Mouse (Mus musculus): ENCODE measurements around the gene Ankrd23.

Ankrd23 gene

GRCm38 (mm10) chr1:36522210-36522609 is 14.5 kb downstream of the Ankrd23 start:
- CTCF ChIA-PET = no interaction called here

- CTCF ChIA-PET = interaction anchor here (0.7 kb wide), 1 partner anchor 13 kb away, joined by 4 read pairs; no protein-coding TSS in a partner anchor
These were observed 17.1 kb downstream of the Ankrd23 start for GRCm38 (mm10) chr1:36519626-36520025.

GRCm38 (mm10) chr1:36518259-36518658 is 18.4 kb downstream of the Ankrd23 start:
- CTCF ChIA-PET = interaction anchor here (0.6 kb wide), 1 partner anchor 19 kb away, joined by 14 read pairs; the partner anchor contains the start of gene Ankrd23

- CTCF ChIA-PET = no interaction called here
These were observed 23.0 kb downstream of the Ankrd23 start for GRCm38 (mm10) chr1:36513718-36514117.

- CTCF ChIA-PET = no interaction called here
These were observed 23.4 kb downstream of the Ankrd23 start for GRCm38 (mm10) chr1:36513310-36513709.

- CTCF ChIA-PET = no interaction called here
These were observed 23.8 kb downstream of the Ankrd23 start for GRCm38 (mm10) chr1:36512966-36513280.

GRCm38 (mm10) chr1:36512089-36512965 is 24.4 kb downstream of the Ankrd23 start:
- CTCF ChIA-PET = no interaction called here

GRCm38 (mm10) chr1:36511289-36512021 is 25.2 kb downstream of the Ankrd23 start, which contains the start of gene Cnnm3:
Gene Cnnm3, plus strand, starts transcription at chr1:36511867.
- CTCF ChIA-PET = interaction anchor here (0.6 kb wide), 1 partner anchor 234 kb away, joined by 4 read pairs; no protein-coding TSS in a partner anchor

- CTCF ChIA-PET = no interaction called here
These were observed 28.4 kb downstream of the Ankrd23 start for GRCm38 (mm10) chr1:36508238-36508637.

- CTCF ChIA-PET = interaction anchor here (1.7 to 2.1 kb wide), 2 partner anchors 23 to 177 kb away, joined by 4 to 8 read pairs; no protein-coding TSS in a partner anchor
These were observed 35.4 kb downstream of the Ankrd23 start for GRCm38 (mm10) chr1:36501261-36501660.

GRCm38 (mm10) chr1:36497312-36497711 is 39.4 kb downstream of the Ankrd23 start:
- CTCF ChIA-PET = no interaction called here

- CTCF ChIA-PET = no interaction called here
These were observed 40.0 kb downstream of the Ankrd23 start for GRCm38 (mm10) chr1:36496719-36497118.

- CTCF ChIA-PET = no interaction called here
These were observed 43.4 kb downstream of the Ankrd23 start for GRCm38 (mm10) chr1:36493299-36493698.

- CTCF ChIA-PET = no interaction called here
These were observed 44.1 kb downstream of the Ankrd23 start for GRCm38 (mm10) chr1:36492416-36493139.

GRCm38 (mm10) chr1:36489661-36490060 is 47.0 kb downstream of the Ankrd23 start:
- CTCF ChIA-PET = no interaction called here

- CTCF ChIA-PET = no interaction called here
These were observed 49.6 kb downstream of the Ankrd23 start for GRCm38 (mm10) chr1:36487111-36487510.

GRCm38 (mm10) chr1:36485080-36485479 is 51.6 kb downstream of the Ankrd23 start:
- CTCF ChIA-PET = interaction anchor here (0.6 kb wide), 1 partner anchor 21 kb away, joined by 4 read pairs; no protein-coding TSS in a partner anchor

- CTCF ChIA-PET = no interaction called here
These were observed 52.9 kb downstream of the Ankrd23 start for GRCm38 (mm10) chr1:36483825-36484224.

All from spleen, embryonic (tissue).